Mouse (Mus musculus) forebrain, postnatal 0 days (tissue): ENCODE measurements around the gene Wnt9a. TPM values are rescaled to one million over a fixed set of nuclear protein-coding genes. Genes with fewer than 3 reads are reported as not detected.

Source experiments
- ATAC-seq: fragments of 200-750 bp; cut with Nextera tagmentation; 2 replicates; pipeline ENCODE4 v1.8.0; 2017; ENCODE audit warnings: mild to moderate bottlenecking, moderate library complexity
- DNase-seq: peaks from one replicate; pipeline ENCODE4 v3.0.0-alpha.2; 2015
- H3K27ac ChIP-seq: fragments of 300-500 bp; sonication (generic); 2 replicates; pipeline ENCODE4 v1.5.1; 2014; ENCODE audit warnings: low read depth, mild to moderate bottlenecking, antibody characterized with exemption, low read length, moderate library complexity, mixed read lengths
- H3K27me3 ChIP-seq: fragments of 300-500 bp; sonication (generic); 2 replicates; pipeline ENCODE4 v1.6.1; 2014; ENCODE audit warnings: mild to moderate bottlenecking, low read length, mixed read lengths; ENCODE audit not compliant: insufficient read depth
- H3K36me3 ChIP-seq: fragments of 300-500 bp; sonication (generic); 2 replicates; pipeline ENCODE4 v1.6.1; 2014; ENCODE audit warnings: mild to moderate bottlenecking, moderate library complexity; ENCODE audit not compliant: insufficient read depth
- H3K4me1 ChIP-seq: fragments of 300-500 bp; sonication (generic); 2 replicates; pipeline ENCODE4 v1.6.1; 2014; ENCODE audit warnings: antibody characterized with exemption; ENCODE audit not compliant: insufficient read depth
- H3K4me2 ChIP-seq: fragments of 300-500 bp; sonication (generic); 2 replicates; pipeline ENCODE4 v1.6.1; 2014; ENCODE audit warnings: low read depth, mild to moderate bottlenecking, moderate library complexity
- H3K4me3 ChIP-seq: fragments of 300-500 bp; sonication (generic); 2 replicates; pipeline ENCODE4 v1.5.1; 2014; ENCODE audit warnings: low read depth, low read length, mixed read lengths
- H3K9ac ChIP-seq: fragments of 300-500 bp; sonication (generic); 2 replicates; pipeline ENCODE4 v1.6.1; 2014; ENCODE audit warnings: mild to moderate bottlenecking
- H3K9me3 ChIP-seq: fragments of 300-500 bp; sonication (generic); 2 replicates; pipeline ENCODE4 v1.6.1; 2016; ENCODE audit warnings: low read length
- CTCF ChIP-seq: sonication (generic); IDR thresholded peaks from 2 replicates; pipeline ENCODE4 v1.5.1; 2016; ENCODE audit warnings: antibody characterized with exemption, control low read depth, low read depth
- WGBS: fragments of 180-500 bp; shearing (Covaris S2); extraction: QIAGEN DNeasy Blood & Tissue Kit; methylation state at CpG from one replicate; pipeline ENCODE4 v1.1.7; 2014; 5-methylcytosine and 5-hydroxymethylcytosine counted together
- polyA plus RNA-seq: library from polyadenylated mRNA; unstranded; fragments of >200 nt; fragmentation: Nextera tagmentation; extraction: Ambion mirVana; gene quantifications from 2 replicates; pipeline ENCODE4 v1.2.1, GENCODE M21; 2015
- total RNA-seq: library from RNA; depleted of rRNA; stranded (reverse); fragments of >200 nt; gene quantifications from 2 replicates; pipeline ENCODE4 v1.2.3, GENCODE M21; 2014

The Wnt9a gene
- total and polyA plus RNA-seq, 2 experiments from 2014 or later = 2.6 to 5.6 TPM

GRCm38 (mm10) chr11:59309106-59309805 is 2.5 kb downstream of the Wnt9a start:
- H3K9ac ChIP-seq = no peak overlapping the region
- no peak for TF ChIP-seq CTCF
- no peak overlapping the region for H3K4me2 ChIP-seq
- H3K27ac ChIP-seq = no peak overlapping the region
- ATAC-seq = no peak
- H3K4me3 ChIP-seq = no peak overlapping the region
- no peak for DNase-seq
- peaks cover 33% of the 10 kb centered on the region for H3K27me3 ChIP-seq
- H3K9me3 ChIP-seq = no peaks in the 10 kb centered on the region
- WGBS = 14% methylated on average over 12 of the region's 12 CpGs
- peaks cover 4% of the 10 kb centered on the region for H3K4me1 ChIP-seq
- H3K36me3 ChIP-seq = no peaks in the 10 kb centered on the region

DNA sequence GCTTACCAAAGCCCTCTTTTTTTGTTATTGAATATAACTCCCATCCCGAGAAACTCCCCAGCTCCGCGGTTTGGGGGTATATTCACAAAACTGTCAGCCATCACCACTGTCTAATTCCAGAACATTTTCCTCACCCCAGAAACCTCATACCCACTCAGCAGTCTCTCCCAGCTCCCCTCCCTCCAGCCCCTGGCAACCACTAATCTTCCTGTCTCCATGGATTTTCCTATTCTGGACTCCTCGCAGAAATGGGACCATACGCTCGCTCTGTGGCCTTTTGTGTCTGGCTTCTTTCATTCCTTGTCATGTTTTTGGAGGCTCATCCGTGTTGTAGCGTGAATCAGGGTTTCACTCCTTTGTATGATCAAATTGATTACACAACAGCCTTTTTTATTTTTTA is 3.2 kb downstream of the Wnt9a start:
- Histone ChIP-seq H3K9ac (no peak overlapping the region), H3K4me1 (peaks cover 4% of the 10 kb centered on the region), H3K27me3 (peaks cover 33% of the 10 kb centered on the region), H3K4me2 (no peak overlapping the region), H3K9me3 (no peaks in the 10 kb centered on the region), H3K27ac (no peak overlapping the region), H3K36me3 (no peaks in the 10 kb centered on the region), H3K4me3 (no peak overlapping the region)
- 19% methylated on average over 8 of the region's 8 CpGs for WGBS
- ATAC-seq (no peak), DNase-seq (no peak)
- TF ChIP-seq CTCF = no peak

GRCm38 (mm10) chr11:59312060-59312459 is 5.3 kb downstream of the Wnt9a start:
- Histone ChIP-seq H3K27me3 (peaks cover 22% of the 10 kb centered on the region), H3K36me3 (no peaks in the 10 kb centered on the region), H3K27ac (no peak overlapping the region), H3K4me3 (no peak overlapping the region), H3K9me3 (no peaks in the 10 kb centered on the region), H3K9ac (no peak overlapping the region), H3K4me2 (no peak overlapping the region), H3K4me1 (peaks cover 4% of the 10 kb centered on the region)
- WGBS = 55% methylated on average over 6 of the region's 6 CpGs
- TF ChIP-seq CTCF = no peak
- DNase-seq (no peak), ATAC-seq (no peak)

GRCm38 (mm10) chr11:59312501-59312900 is 5.8 kb downstream of the Wnt9a start:
- Histone ChIP-seq H3K27me3 (peaks cover 18% of the 10 kb centered on the region), H3K4me1 (peaks cover 4% of the 10 kb centered on the region), H3K36me3 (no peaks in the 10 kb centered on the region), H3K27ac (no peak overlapping the region), H3K9ac (no peak overlapping the region), H3K9me3 (no peaks in the 10 kb centered on the region), H3K4me3 (no peak overlapping the region), H3K4me2 (no peak overlapping the region)
- no peak for TF ChIP-seq CTCF
- ATAC-seq = no peak
- 56% methylated on average over 8 of the region's 8 CpGs for WGBS
- DNase-seq = no peak

DNA sequence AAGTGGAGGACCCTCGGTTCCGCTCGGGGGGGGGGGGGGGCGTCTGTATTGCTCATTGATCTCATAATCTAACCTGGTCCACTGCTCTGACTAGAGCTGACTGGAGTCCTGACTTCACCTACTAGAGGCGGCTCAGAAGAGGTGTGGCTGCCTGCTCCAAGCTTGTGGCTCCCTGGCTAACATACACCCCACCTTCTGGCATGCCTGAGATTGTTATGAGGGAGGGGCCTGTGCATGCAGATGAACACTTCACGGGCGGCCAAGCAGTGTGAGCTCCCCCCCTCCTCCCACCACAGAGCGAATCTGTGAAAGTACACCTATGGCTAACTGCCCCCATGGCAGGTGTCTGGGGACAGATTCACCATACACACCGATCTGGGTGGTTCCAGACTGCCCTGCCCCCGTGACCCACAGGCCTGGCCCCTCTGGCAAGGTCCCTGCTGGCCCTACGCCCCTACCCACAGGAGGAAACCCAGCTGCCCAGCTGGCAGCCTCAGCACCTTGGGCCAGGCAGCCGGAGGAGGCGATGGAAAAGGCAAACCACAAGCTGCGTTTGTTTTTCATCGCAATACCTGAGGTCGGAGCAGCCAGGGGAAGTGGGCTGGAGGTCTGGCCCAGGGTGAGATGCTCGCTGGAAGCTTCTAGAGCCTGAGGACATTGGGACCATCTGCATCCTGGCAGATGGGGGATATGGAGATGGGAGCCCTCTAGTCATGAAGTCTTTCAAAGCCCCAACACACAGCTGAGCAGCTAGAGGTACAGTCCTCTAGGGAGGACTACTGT is 6.5 kb downstream of the Wnt9a start:
- Histone ChIP-seq H3K27ac (no peak overlapping the region), H3K36me3 (no peaks in the 10 kb centered on the region), H3K27me3 (peaks cover 13% of the 10 kb centered on the region), H3K4me2 (no peak overlapping the region), H3K9me3 (no peaks in the 10 kb centered on the region), H3K4me1 (peaks cover 4% of the 10 kb centered on the region; the same call in 1 of the 2 replicates), H3K4me3 (no peak overlapping the region), H3K9ac (no peak overlapping the region)
- WGBS = 63% methylated on average over 17 of the region's 17 CpGs
- no peak for TF ChIP-seq CTCF
- ATAC-seq = no peak
- no peak for DNase-seq

- no peak for ATAC-seq
- H3K27ac ChIP-seq = no peak overlapping the region
- peaks cover 5% of the 10 kb centered on the region for H3K27me3 ChIP-seq
- no peaks in the 10 kb centered on the region for H3K36me3 ChIP-seq
- H3K9ac ChIP-seq = no peak overlapping the region
- TF ChIP-seq CTCF = no peak
- WGBS = 44% methylated on average over 11 of the region's 11 CpGs
- DNase-seq = no peak
- no peak overlapping the region for H3K4me3 ChIP-seq
- H3K4me2 ChIP-seq = no peak overlapping the region
- peaks cover 3% of the 10 kb centered on the region; the same call in 1 of the 2 replicates for H3K4me1 ChIP-seq
- H3K9me3 ChIP-seq = no peaks in the 10 kb centered on the region
Observed at GRCm38 (mm10) chr11:59313944-59314343, 7.2 kb downstream of the Wnt9a start.

DNA sequence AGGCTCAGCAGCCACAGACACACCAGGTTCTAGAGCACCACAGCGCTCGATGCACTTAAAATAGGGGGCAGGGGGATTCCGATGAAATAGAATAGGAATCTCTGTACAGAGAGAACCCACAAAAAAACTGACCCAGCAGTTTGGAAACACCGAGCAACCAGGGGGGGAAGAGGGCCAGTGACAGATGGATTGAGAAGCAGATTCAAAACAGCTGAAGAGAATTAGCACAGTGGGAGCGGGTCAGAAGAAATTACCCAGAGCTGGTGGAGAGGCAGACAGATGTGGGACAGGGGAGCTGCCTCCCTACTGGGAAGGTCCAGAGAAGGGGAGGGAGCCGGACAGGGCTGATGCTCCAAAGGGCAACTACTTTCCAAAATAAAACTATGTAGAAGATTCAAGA is 9.8 kb downstream of the Wnt9a start:
- Histone ChIP-seq H3K36me3 (no peaks in the 10 kb centered on the region), H3K27me3 (no peaks in the 10 kb centered on the region), H3K9me3 (no peaks in the 10 kb centered on the region), H3K27ac (no peak overlapping the region), H3K9ac (no peak overlapping the region), H3K4me3 (no peak overlapping the region), H3K4me1 (no peaks in the 10 kb centered on the region), H3K4me2 (no peak overlapping the region)
- 67% methylated on average over 6 of the region's 6 CpGs for WGBS
- no peak for DNase-seq
- TF ChIP-seq CTCF = no peak
- no peak for ATAC-seq
